Mouse (Mus musculus): ENCODE measurements at regions not wholly inside any gene's neighbourhood (a gene's known extent, or its start where the extent isn't known, plus 50 kb on each side); places are given as distances from the start of the nearest gene placed in this dataset.
A peak's percentile ranks its signal among the peaks of the same experiment; 100 is the strongest.

DNA sequence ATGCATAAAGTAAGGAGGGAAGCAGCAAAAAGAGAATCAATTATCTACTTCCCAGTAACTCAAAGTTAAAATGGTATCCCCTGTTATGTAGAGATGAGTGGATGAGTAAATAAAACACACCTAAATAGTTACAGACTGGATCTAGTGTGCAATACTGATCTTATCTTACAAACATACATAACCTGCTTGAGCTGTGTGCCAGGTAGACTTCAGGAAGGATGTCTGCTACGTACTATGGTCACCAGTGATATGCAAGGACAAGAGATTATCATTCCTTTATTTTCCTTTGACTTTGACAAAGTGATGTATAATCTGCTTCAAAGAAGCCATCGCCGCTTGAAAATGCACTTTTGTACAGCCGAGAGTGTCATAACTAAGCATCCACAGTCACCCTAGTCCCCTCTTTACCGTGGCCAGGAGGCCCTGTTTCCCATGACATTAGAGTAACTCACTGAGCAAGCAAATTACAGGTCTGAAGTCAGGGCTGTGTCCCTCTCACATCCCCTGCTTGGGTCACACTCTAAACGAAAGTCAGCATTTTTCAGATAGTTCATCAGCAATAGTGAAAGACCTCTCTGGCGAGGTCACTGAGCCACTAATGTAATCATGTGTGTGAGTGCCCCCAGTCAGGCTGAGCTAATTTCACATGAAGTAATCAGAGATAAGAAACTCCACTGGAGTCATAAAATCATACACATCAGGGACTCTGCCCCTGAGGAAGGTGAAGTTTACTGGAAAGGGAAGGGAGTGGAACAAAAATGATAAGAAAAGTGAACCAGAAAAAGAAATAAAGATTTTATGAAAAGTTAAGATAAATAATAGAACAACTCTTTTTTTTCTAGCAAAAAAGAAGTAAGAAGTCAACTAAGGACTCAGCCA is 929.8 kb upstream of the Gm7489 start:
- DNase-seq (ENCODE audit: low spot score in 2 of 2), result no peak

- no peak for DNase-seq (ENCODE audit: low spot score in 2 of 2)
Observed at GRCm38 (mm10) chr15:52959711-52960110, 925.0 kb upstream of the Gm7489 start.

DNA sequence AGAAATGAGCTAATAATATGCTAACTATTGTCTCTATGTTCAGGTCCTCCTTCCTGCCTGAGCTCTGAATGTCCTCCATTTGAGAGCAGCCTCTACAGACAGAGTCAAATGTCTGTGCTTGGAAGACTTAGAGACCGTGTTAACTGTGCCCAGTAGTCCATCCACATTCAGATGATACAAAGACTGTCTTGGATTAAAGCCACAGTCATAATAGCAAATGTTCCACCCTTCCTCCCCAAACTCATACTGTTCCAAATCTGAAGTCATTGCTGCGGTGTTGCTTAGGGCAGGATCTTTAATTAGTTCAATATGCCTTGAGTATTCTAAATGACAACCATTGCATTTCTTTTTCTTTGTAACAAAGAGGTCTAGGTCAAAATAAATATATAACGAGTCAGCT is 923.2 kb upstream of the Gm7489 start:
- no peak for DNase-seq (ENCODE audit: low spot score in 2 of 2)

- DNase-seq (ENCODE audit: low spot score in 2 of 2), result no peak
Observed at GRCm38 (mm10) chr15:52963918-52964317, 920.8 kb upstream of the Gm7489 start.

GRCm38 (mm10) chr15:52964403-52964802 is 920.3 kb upstream of the Gm7489 start:
- DNase-seq (ENCODE audit: low spot score in 2 of 2), result no peak

- no peak for DNase-seq (ENCODE audit: low spot score in 2 of 2)
Observed at GRCm38 (mm10) chr15:52967801-52968235, 916.9 kb upstream of the Gm7489 start.

GRCm38 (mm10) chr15:52982821-52983220 is 901.9 kb upstream of the Gm7489 start:
- DNase-seq (ENCODE audit: low spot score in 2 of 2), result no peak

DNA sequence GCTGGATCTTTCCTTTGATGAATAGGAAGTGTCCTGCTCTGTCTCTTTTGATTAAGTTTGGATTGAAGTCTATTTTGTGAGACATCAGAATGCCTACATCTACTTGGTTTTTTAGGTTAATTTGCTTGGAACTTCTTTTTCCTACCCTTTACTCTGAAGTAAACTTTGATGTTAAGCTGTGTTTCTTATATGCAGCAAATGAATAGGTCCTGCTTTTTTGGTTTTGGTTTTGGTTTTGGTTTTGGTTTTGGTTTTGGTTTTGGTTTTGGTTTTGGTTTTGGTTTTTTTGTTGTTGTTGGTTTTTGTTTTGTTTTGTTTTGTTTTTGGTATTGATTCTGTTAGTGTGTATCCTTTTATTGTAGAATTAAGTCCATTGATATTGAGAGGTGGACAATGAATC is 894.1 kb upstream of the Gm7489 start:
- DNase-seq (ENCODE audit: low spot score in 2 of 2), result no peak

DNA sequence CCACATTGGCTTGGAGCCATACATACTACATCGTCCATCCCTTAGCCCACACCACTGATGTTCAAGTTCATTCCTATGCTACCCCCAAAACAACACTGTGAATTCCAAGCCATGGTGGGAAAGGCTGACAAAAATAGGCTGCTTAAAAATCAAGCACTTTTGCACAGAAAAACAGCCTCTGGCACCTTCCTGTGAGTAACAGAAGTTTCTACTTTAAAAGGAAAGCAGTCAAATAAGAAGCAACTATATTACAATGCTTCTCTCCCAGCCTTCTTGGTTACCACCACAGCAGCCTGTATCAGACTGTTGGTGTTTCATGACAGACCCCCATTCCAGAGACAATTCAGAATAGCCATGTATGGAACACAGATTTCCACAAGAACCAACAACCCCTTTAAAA is 890.4 kb upstream of the Gm7489 start:
- DNase-seq (ENCODE audit: low spot score in 2 of 2), result no peak

GRCm38 (mm10) chr15:52999200-52999599 is 885.5 kb upstream of the Gm7489 start:
- no peak for DNase-seq (ENCODE audit: low spot score in 2 of 2)

GRCm38 (mm10) chr15:52999776-53000175 is 884.9 kb upstream of the Gm7489 start:
- DNase-seq (ENCODE audit: low spot score in 2 of 2), result no peak

GRCm38 (mm10) chr15:53001429-53001828 is 883.3 kb upstream of the Gm7489 start:
- DNase-seq (ENCODE audit: low spot score in 2 of 2), result peak; percentile 22 to 29

DNA sequence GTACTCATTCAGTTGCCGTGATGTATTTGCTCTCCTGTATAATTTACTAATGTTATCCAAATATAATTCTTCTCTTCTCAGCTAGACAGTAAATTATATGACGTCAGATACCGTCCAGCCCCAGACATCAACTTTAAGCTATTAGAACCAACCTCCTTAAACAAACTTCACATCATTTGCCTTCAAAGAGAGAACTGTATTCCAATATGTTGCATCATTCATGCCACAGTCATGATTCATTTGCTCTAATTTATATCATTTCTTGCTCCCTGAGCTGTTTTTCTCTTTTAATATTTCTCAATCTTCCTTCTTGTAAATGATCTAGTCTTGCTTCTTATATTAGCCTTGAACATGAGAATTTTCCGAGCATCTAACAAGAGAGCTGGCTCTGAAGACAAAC is 882.7 kb upstream of the Gm7489 start:
- DNase-seq (ENCODE audit: low spot score in 2 of 2), result no peak

GRCm38 (mm10) chr15:53004078-53004477 is 880.6 kb upstream of the Gm7489 start:
- DNase-seq (ENCODE audit: low spot score in 2 of 2), result no peak

DNA sequence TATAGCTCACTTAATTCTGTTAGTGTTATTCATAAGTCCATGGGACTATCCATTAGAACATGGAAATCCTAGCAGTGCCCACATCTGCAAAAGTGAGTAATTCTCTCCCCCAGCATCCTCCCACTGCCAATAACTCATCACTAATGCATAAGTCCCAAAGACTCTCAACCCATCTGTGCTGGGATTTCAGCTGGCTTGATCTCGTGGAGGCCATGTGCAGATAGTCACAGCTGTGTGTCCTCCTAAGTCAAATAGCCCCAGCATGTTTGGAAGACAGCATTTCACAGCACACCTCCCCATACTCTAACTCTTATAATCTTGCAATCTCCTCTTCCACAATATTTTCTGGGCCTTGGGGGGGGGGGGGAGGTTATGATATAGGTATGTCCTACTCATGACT is 877.9 kb upstream of the Gm7489 start:
- DNase-seq (ENCODE audit: low spot score in 2 of 2), result no peak

- DNase-seq (ENCODE audit: low spot score in 2 of 2), result no peak
Observed at GRCm38 (mm10) chr15:53009337-53009736, 875.4 kb upstream of the Gm7489 start.
